Comparison of ENCODE assay signal across 12 mouse cellular contexts in genomic region chr2:150772466-150773119, GRCm38 (mm10). TPM values are rescaled to one million over a fixed set of nuclear protein-coding genes. Genes with fewer than 3 reads are reported as not detected.
DNase-seq lines count a peak whose midpoint lies in the region; ATAC-seq and TF ChIP-seq lines count a peak whose summit lies in the region.
"Had no signal": no experiment of that assay in that cellular context is flagged by ENCODE, and none has a peak within 500 bp of the region (broad histone marks: within the 10 kb centered on the region; RNA-seq: fewer than 3 reads in every experiment).

No protein-coding gene starts in this region.

- H3K27ac ChIP-seq in kidney, adult 2 months (ENCODE audit: insufficient read depth, low read depth, low read length) = 0 out of 2 replicates have a peak overlapping the region, but pooled peaks have one; percentile 9
- H3K27ac ChIP-seq in neural tube, embryonic 14.5 days (ENCODE audit: low read depth, low read length) = no peak overlapping the region
- H3K27ac ChIP-seq in heart, embryonic 16.5 days (ENCODE audit: low read length) = peak overlapping the region; percentile 97

- H3K27me3 ChIP-seq in kidney, adult 2 months (replicated peaks; ENCODE audit: control insufficient read depth, insufficient read depth, low read length) = no peaks in the 10 kb centered on the region
- H3K27me3 ChIP-seq in neural tube, embryonic 14.5 days (ENCODE audit: control insufficient read depth, insufficient read depth, low read length) = no peaks in the 10 kb centered on the region
- H3K27me3 ChIP-seq in heart, embryonic 16.5 days (ENCODE audit: control insufficient read depth, insufficient read depth, low read length) = no peaks in the 10 kb centered on the region
- H3K27me3 ChIP-seq: CH12.LX; forebrain, embryonic 13.5 days; stomach, embryonic 15.5 days had no signal

- H3K4me3 ChIP-seq in kidney, adult 2 months (ENCODE audit: insufficient read depth, low read depth, low read length) = no peak overlapping the region
- no peak overlapping the region for H3K4me3 ChIP-seq in neural tube, embryonic 14.5 days (ENCODE audit: low read depth, low read length)
- no peak overlapping the region for H3K4me3 ChIP-seq in heart, embryonic 16.5 days (ENCODE audit: low read length)
- H3K4me3 ChIP-seq: forebrain, embryonic 13.5 days; stomach, embryonic 15.5 days had no signal

- DNase-seq in kidney, adult 2 months = no peak
- DNase-seq in kidney, postnatal 10 days = no peak
- no peak for DNase-seq in neural tube, embryonic 10.5 days (ENCODE audit: extremely low spot score, low spot score)
- DNase-seq in testis, postnatal 14 days (ENCODE audit: low spot score) = no peak
- DNase-seq in right cerebral cortex, postnatal 36 days (ENCODE audit: low spot score in 2 of 2) = no peak
- DNase-seq in thymus, postnatal 36 days = no peak
- DNase-seq: kidney, adult 9 months had no signal

- ATAC-seq in neural tube, embryonic 14.5 days (ENCODE audit: low read depth) = 0 out of 2 replicates have a peak, but pooled peaks have one; percentile 25
- peak; percentile 71 for ATAC-seq in heart, embryonic 16.5 days (replicated peaks; ENCODE audit: extremely low read depth, insufficient read depth, low FRiP score)
- ATAC-seq: forebrain, embryonic 13.5 days had no signal

- TF ChIP-seq CTCF in kidney, adult 2 months (conservative IDR thresholded peaks at IDR 0.05; ENCODE audit: insufficient read depth, insufficient read length, low read depth, low read length) = no peak

- H3K4me1 ChIP-seq in kidney, adult 2 months (ENCODE audit: control insufficient read depth, insufficient read depth, low read length) = peaks cover 6% of the 10 kb centered on the region
- peaks cover 11% of the 10 kb centered on the region for H3K4me1 ChIP-seq in neural tube, embryonic 14.5 days (ENCODE audit: control insufficient read depth, insufficient read depth, low read length)
- H3K4me1 ChIP-seq in heart, embryonic 16.5 days (ENCODE audit: control insufficient read depth, insufficient read depth, low read length) = peaks cover 60% of the 10 kb centered on the region

- 52% methylated on average over 10 of the region's 10 CpGs for WGBS in kidney, adult 2 months
- 68% methylated on average over 10 of the region's 10 CpGs for WGBS in neural tube, embryonic 14.5 days
- WGBS in heart, embryonic 16.5 days = 42% methylated on average over 10 of the region's 10 CpGs

- H3K9ac ChIP-seq in neural tube, embryonic 14.5 days (replicated peaks; ENCODE audit: low read depth, low read length) = no peak overlapping the region
- H3K9ac ChIP-seq in heart, embryonic 16.5 days (ENCODE audit: low read length) = 0 out of 2 replicates have a peak overlapping the region, but pooled peaks have one; percentile 59
- H3K9ac ChIP-seq: stomach, embryonic 15.5 days had no signal

- H3K36me3 ChIP-seq in kidney, adult 2 months (ENCODE audit: control insufficient read depth, insufficient read depth, low read length) = no peaks in the 10 kb centered on the region
- peaks cover 5% of the 10 kb centered on the region for H3K36me3 ChIP-seq in neural tube, embryonic 14.5 days (ENCODE audit: control insufficient read depth, insufficient read depth, low read length)
- no peaks in the 10 kb centered on the region for H3K36me3 ChIP-seq in heart, embryonic 16.5 days (ENCODE audit: control insufficient read depth, insufficient read depth)

- no peak for TF ChIP-seq POLR2A in kidney, adult 2 months (IDR thresholded peaks at IDR 0.05; ENCODE audit: low read depth, low read length)

- no peaks in the 10 kb centered on the region for H3K9me3 ChIP-seq in neural tube, embryonic 14.5 days (ENCODE audit: control insufficient read depth, low read length)
- H3K9me3 ChIP-seq in heart, embryonic 16.5 days (replicated peaks; ENCODE audit: control insufficient read depth, low read length) = no peaks in the 10 kb centered on the region
- H3K9me3 ChIP-seq: forebrain, embryonic 13.5 days; stomach, embryonic 15.5 days had no signal

- no peak overlapping the region for H3K4me2 ChIP-seq in neural tube, embryonic 14.5 days (ENCODE audit: low read depth, low read length)
- peak overlapping the region; percentile 13 for H3K4me2 ChIP-seq in heart, embryonic 16.5 days (ENCODE audit: low read depth, low read length)
- H3K4me2 ChIP-seq: forebrain, embryonic 13.5 days; stomach, embryonic 15.5 days had no signal

RNA-seq across cellular contexts. Expression of gene Pygb, which starts 13.9 kb away (rescaled TPM):
- 24.7 and 27.0 TPM in 2 replicates for polyA plus RNA-seq in kidney, adult 2 months (2012; rRNA removed)
- polyA plus RNA-seq in neural tube, embryonic 14.5 days (2014; fragmentation: Nextera tagmentation; extraction: Ambion mirVana) = 77.7 and 113 TPM in 2 replicates
- polyA plus RNA-seq in heart, embryonic 16.5 days (2015; fragmentation: Nextera tagmentation; extraction: Ambion mirVana) = 243 and 260 TPM in 2 replicates

RNA-seq across cellular contexts. Expression of gene Entpd6, which starts 23.8 kb away (rescaled TPM):
- 21.7 and 22.0 TPM in 2 replicates for polyA plus RNA-seq in kidney, adult 2 months (2012; rRNA removed)
- 56.8 and 64.6 TPM in 2 replicates for polyA plus RNA-seq in neural tube, embryonic 14.5 days (2014; fragmentation: Nextera tagmentation; extraction: Ambion mirVana)
- 24.0 and 24.3 TPM in 2 replicates for polyA plus RNA-seq in heart, embryonic 16.5 days (2015; fragmentation: Nextera tagmentation; extraction: Ambion mirVana)
